Mouse (Mus musculus) right cerebral cortex, postnatal 10 days (tissue): Measurements from ENCODE around the gene B3galt4.
A peak's percentile ranks its signal among the peaks of the same experiment; 100 is the strongest.
"Not testable (repeated sequence)": the region's sequence is repeated elsewhere in the genome, so short reads cannot be mapped to it uniquely, and the experiment has no call there.

Experiments used
- DNase-seq, 2 experiments: peaks; one replicate each; pipeline ENCODE4 v3.0.0; 2021; ENCODE audit warnings: low spot score in 2 of 2

Gene B3galt4

DNA sequence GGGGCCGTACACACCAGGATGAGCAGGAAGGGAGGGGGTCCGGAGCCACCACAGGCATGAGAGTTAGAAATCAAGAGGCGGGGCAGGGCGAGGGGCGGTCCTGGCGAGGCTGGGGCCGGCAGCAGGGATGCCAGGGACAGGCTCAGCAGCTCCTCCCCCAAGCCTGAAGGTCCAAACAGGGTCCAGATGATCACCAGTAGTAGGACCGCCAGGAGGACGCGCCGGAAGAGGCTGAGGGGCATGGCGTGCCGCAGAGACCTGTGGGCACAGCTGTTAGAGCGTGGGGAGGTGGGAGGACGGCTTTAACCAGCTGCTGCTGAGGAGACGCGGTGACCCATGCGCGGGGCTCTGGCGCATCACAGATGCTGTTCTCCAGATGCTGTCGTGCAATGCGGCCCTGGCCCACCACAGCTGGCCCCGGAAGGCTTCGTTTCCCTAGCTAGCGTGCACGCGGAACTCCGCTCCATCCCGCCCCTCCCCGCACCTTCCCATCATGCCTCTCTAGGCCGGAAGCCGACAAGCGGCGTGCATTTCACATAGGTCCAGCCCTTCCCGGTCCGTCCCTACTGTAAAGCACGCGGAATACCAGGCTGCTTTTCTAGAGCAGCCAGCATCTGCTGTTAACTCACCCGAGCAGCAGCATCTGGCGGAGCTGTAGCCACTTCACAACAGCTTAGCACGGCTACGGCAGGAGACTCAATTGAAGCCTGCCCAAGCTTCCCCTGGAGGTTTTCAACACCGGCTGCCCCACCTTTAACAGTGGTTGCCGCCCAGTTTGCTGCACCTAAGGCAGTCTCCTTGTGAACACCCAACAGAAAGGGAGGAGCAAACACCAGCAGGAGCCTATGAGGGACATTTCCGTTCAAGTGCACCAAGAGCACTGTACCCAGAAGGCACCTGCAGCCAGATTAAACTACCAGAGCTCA lies at the start of gene B3galt4:
B3galt4 (minus strand) TSS at position 468 of the 926 bp plus-strand sequence.
- peak; percentile 89 for DNase-seq

DNA sequence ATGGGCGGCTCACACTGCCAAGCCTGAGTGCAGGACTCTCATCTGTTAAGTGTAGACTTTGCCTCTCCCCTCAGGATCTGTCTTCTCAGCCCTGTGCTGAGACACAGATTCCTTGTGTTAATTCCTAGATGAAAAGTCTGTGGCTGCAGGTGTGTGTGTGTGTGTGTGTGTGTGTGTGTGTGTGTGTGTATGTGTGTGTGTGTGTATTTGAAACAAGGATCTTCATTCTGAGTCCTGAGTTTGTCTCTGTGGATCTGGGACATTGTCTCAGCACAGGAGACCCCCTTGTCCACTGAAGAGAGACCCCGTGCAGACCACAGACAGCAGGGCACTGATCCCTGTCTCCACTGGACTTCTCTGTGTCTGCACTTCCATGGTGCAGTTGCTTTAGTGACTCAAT lies 49.5 kb upstream of the B3galt4 start:
- not testable (repeated sequence) for DNase-seq

DNA sequence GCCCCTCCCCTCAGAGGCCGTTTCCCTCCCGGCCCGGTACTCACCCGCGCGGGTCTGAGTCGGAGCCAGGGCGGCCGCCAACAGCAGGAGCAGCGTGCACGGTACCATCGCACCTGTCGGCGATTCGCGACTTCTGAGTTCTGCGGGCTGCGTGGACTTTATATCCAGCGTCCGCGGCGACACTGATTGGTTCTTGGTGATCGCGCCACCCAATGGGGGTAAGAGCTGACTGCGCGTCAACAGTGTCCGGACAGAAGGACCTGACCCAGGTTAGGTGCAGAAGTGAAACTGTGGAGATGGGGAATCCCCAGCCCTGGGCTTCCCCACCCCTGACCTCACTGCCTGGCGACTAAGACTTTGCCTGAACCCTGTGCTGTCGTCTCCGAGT lies 48.9 kb upstream of the B3galt4 start, which contains the start of gene H2-K1:
H2-K1 (minus strand) TSS at position 198 of the 388 bp plus-strand sequence.
- DNase-seq: peak; percentile 80 to 82

DNA sequence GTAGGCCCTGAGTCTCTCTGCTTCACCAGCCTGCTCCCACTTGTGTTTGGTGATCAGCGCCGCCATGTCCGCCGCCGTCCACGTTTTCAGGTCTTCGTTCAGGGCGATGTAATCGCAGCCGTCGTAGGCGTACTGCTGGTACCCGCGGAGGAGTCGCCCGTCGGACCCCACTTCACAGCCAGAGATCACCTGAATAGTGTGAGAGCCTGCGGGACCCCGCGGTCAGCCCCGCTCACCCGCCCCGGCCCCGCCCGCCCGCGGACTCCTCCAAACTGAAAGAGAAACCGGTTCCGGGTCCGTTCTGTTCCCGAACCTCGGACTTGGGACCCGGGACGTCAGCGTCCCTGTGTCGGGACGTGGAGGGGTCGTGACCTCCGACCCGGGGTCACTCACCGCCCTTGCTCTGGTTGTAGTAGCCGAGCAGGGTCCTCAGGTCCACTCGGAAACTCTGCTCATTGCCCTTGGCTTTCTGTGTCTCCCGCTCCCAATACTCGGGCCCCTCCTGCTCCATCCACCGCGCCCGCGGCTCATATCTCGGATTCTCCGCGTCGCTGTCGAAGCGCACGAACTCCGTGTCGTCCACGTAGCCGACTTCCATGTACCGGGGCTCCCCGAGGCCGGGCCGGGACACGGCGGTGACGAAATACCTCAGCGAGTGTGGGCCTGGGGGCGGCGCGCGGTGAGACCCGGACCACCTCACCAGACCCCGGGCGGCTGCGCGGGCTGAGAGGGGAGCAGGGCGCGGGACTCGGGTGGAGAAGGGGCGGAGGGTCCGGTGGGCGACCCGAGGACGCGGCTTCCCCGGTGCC lies 48.3 kb upstream of the B3galt4 start:
- peak in 1 of 2 experiments; percentile 46 for DNase-seq

DNA sequence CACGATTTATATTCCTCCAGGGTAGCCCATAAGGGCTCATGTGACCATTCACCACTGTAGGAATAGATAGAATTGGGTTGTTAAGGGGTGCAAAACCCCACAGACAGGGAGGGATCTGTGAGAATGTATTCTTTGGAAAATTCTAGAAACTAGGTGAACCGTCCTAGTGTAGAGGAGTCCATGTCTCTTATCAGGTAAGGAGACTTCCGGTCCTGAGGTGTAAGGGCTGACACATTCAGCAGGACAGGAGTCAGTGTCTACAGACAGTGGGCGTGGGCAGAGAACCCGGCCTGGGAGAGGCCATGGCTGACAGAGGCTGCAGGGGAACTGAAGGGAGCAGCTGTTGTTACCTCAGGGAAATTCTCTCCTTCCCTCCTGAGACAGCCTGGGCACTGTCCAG lies 47.4 kb upstream of the B3galt4 start:
- DNase-seq: not testable (repeated sequence)

DNA sequence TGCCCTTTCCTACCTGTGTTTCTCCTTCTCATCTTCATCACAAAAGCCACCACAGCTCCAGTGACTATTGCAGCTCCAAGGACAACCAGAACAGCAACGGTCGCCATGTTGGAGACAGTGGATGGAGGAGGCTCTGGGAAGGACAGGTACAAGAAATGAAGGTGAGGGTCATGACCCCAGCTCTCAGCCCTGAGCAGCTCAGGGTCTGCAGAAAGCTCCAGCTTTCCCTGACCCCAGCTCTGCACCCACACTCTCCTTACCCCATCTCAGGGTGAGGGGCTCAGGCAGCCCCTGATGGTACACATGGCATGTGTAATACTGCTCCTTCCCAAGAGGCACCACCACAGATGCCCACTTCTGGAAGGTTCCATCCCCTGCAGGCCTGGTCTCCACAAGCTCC lies 45.7 kb upstream of the B3galt4 start:
- DNase-seq: not testable (repeated sequence)

DNA sequence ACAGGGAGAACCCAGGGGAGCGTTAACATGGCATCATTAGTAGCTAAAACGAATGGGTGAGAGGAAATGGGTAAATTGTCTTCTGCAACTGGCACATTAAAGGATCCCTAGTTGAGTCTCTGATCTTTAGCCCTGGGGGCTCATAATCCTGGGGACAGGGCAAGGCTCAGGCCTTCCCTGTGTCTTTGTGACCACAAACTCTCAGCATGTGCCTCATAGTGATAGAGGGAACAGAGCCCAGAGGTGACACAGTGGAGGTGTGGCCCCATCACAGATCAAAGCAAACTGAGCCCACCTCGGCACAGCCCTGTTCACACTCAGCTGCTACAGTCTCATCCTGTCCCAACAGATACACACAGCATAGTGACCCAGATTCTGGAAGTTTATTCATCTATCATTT lies 44.4 kb upstream of the B3galt4 start:
- DNase-seq: no peak

DNA sequence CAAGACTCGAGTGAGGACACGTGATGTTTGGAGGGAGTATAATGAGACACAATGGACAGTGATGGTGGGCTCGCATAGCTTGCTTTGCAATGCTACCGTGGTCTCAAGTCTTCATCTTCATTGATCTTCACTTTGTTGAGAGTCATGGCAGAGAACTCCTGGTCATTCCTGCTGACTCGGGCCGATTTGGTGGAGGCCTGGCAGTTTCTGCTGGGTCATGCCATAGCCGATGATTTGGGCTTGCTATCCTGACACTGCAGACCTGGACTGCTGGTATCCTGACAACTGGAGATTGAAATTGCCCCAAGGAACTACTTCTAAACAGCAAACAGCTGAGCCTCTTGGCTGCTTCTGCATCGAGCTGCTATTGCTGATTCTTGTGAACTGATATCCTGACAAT lies 43.7 kb upstream of the B3galt4 start:
- no peak for DNase-seq

DNA sequence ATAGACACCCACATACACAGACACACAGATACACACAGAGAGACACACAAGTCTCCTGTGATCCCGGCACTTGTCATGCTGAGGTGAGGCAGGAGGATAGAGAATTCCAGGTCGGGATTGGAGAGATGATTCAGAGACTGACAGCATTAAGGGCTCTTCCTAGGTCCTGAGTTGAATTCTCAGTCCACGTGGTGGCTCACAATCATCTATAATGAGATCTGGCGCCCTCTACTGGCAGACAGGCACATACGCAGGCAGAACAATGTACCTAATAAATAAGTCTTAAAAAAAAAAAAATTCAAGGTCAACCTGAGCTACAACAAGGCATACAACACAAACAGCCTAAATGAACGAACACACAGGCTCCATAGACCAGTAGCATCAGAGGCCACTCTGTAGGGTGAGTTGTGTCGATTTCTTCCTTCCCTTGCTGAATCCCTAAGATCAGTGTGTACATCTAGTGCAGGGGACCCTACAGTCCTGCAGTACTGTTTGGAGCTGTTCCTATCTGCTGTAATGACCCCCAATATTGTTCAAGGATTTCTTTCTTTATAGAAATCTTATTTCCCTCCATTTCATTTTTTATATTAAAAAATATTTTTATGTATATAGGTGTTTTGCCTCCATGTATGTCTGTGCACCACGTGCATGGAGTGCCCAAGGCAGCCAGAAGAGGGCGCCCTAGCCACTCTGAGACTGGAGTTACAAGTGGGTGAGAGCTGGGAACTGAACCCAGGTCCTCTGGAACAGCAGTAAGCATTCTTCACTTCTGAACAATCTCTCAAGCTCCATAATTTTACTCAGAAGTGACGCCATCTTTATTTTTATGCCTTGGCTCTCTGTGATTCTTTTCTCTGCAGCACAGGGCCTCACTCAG lies 40.7 kb upstream of the B3galt4 start:
- DNase-seq: peak in 1 of 2 experiments; percentile 47

DNA sequence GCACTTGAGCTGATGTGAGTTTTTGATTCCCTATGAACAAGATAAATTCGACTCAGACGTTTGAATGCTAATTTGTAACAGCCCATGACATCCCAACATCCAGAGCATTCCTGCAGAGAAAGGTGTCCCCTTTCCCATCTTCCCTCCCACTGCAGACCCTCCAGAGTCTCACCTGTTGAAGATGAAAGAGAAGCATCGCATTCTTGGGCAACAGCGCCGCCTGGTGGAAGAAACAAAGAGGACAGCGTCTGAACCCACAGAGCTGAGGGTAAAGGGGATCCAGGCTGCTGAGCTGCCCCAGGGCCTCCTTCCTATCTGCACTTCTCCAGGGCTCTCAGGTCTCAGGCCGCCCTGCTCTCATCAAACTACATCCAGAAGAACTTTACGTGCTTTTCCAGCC lies 30.8 kb upstream of the B3galt4 start:
- DNase-seq: not testable (repeated sequence)

DNA sequence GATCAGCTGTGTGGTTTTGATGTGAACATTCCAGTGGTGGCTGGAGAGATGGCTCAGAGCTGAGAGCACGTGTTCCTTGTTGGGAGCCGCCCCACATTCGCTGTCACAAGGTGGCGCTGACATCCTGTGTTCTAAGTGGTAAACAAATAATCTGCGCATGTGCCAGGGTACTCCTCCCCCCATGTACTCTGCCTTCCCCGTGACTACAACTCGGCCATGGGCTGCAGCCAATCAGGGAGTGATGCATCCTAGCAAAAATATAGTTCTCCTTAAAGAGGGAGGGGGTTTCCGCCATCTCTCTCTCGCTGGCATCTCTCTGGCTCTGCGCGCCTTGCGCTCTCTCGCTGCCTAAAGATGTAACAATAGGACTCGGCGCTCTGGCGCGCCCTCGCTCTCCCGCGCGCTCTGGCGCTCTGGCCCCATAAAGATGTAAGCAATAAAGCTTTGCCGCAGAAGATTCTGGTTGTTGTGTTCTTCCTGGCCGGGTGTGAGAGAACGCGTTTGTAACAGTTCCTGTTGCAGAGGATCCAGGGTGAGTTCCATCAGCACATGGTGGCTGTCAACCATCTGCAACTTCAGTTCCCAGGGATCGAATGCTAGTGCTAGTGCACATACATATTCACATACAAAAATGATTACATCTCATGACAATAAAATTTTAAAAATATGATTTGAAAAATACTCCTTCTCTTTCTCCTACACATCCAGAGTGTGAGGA lies 30.1 kb upstream of the B3galt4 start:
- peak; percentile 92 to 94 for DNase-seq

DNA sequence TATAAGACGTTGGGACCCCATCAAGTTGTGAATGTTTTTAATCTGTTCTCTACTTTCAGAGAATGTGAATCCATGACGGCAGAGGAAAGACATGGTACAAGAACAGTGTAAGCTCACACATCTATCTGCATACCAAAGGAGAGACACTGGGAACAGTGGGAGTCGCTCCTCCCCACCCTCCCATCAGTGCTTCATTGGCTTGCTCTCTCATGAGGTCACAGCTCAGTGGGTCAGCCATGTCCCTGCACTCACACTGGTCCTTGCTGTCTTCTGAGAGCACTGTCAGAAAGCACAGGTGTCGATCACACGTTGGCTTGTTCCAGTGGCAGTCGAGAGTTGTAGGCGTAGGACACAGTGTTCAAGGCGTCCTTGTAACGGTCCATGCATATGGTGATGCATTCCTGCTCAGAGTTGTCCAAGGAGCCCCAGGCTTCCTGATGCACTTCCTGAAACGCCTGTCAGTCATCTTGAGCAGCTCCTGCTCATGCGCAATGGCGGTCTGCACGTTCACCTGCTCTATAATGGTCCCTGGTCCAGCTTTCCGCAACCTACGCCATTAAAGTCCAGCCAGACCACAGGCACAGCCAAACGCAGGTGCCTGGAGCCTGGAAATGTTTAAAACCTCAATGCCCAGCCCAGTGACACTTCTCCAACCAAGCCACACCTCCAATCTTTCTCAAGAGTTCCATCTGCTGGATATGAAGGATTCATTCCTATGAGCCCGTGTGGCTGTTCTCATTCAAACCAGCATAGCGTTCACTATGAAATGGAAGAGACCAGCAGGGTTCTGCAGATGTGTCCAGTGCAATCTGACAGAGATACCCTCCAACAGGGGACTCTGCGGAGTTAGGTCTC lies 29.1 kb upstream of the B3galt4 start:
- DNase-seq: no peak

DNA sequence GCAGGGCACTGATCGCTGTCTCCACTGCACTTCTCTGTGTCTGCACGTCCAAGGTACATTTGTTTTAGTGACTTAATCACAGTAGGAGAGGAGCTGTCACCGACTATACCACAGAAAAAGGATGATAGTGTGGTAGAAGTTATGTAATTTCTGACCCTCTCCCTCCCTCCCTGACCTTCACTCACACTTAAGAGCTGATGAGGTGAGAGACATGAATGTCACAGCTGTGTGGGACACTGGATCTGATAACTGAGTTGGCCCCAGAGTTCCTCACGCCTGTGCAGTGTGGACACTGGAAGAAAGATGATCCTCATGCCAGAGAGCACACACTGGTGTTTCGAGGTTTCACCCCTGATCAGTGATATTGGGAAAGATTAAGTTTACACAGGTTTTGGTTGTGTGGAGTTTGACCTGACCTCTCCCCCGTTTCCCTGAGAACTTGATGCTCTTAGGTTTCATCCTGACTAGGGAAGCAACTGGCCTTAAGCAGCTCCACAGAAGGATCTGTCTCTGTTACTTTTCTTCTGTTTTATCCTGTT lies 28.3 kb upstream of the B3galt4 start:
- DNase-seq: no peak

DNA sequence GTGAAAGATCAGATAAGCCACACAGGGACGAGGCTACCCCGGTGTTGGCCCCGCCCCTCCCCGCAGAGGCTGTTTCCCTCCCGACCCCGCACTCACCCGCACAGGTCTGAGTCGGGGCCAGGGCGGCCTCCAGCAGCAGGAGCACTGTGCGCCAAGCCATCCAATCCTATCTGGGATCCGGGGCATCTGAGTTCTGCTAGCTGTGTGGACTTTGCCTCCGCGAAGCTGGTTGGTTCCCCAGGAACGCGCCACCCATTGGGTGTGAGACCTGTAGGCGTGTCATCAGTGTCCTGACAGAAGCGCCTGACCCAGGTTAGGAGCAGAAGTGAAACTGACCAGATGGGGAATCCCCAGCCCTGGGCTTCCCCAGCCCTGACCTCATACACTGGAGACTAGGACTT lies 27.3 kb upstream of the B3galt4 start:
- peak in 1 of 2 experiments; percentile 63 for DNase-seq

DNA sequence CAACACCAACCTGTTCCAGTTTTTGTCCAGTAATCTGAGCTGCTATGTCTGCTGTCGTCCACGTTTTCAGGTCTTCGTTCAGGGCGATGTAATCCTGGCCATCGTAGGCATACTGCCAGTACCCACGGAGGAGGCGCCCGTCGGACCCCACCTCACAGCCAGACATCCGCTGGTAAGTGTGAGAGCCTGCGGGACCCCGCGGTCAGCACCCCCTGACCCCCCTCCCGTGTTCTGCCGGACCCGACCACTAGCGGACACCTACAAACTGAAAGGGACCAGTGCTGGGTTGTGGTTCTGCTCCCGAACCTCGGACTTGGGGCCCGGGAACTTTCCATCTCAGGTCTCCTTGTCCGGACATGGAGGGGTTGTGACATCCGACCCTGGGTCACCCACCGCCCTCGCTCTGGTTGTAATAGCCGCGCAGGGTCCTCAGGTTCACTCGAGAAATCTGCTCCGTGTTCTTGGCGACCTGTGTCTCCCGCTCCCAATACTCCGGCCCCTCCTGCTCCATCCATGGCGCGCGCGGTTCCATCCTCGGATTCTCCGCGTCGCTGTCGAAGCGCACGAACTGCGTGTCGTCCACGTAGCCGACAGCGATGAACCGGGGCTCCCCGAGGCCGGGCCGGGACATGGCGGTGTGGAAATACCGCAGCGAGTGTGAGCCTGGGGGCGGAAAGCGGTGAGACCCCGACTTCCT lies 26.7 kb upstream of the B3galt4 start:
- no peak for DNase-seq

DNA sequence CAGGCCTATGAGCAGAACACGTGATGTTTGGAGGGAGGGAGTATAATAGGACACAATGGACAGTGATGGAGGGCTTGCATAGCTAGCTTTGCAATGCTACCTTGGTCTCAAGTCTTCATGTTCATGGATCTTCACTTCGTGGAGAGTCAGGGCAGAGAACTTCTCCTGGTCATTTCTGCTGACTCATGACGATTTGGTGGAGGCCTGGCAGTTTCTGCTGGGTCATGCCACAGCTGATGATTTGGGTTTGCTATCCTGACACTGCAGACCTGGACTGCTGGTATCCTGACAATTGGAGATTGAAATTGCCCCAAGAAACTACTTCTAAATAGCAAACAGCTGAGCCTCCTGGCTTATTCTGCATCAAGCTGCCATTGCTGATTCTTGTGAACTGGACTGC lies 22.3 kb upstream of the B3galt4 start:
- no peak for DNase-seq

DNA sequence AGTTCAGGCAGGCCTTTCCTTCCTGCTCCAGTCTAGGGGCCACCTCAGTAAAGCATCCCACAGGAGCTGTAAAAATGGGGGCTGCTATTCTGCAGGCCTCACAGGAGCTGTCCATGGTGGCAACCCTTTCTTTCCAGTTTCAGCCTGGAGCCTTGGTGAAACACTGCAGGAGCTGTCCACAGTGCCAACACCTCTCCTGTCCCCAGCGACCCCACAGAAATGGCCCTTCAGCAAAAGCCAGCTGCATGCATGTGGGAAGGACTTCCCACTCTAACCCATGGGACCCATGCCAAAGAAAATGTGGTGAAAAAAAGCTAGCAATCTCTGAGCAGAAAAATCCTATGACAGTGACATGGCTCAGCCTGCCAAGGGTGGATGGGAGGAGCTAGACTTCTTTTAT lies 21.4 kb upstream of the B3galt4 start:
- DNase-seq: no peak

DNA sequence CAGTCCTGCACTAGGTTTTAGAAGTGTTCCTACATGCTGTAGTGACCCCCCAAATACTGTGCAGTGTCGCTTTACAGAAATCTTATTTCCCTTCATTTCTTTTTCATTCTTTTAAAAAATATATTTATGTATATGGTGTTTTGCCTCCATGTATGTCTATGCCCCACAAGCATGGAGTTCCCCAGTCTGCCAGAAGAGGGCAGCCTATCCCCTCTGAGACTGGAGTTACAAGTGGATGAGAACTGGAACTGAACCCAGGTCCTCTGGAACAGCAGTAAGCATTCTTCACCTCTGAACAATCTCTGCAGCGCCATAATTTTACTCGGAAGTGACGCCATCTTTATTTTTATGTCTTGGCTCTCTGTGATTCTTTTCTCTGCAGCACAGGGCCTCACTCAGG lies 18.1 kb upstream of the B3galt4 start:
- no peak for DNase-seq

DNA sequence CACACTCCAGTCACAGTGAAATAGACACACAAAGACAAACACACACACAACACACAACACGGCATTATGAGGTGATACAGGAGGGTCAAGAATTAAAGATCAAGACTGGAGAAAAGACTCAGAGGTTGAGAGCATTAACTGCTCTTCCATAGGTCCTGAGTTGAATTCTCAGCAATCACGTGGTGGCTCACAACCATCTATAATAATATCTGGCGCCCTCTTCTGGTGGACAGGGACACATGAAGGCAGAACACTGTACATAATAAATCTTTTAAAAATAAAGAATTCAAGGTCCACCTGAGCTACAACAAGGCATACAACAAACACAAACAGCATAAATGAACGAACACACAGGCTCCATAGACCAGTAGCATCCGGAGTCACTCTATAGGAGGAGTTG lies 17.6 kb upstream of the B3galt4 start:
- DNase-seq: peak in 1 of 2 experiments; percentile 31
